Mouse (Mus musculus) CD8-positive naive resting alpha-beta T cell, adult 2 months (primary cell): Measurements from ENCODE around the gene Iqcf1.

ENCODE experiments used
- DNase-seq, 2 experiments: peaks; one replicate each; pipeline ENCODE4 v3.0.0; 2022; ENCODE audit warnings: low read depth in 2 of 2, low spot score in 2 of 2

Iqcf1 gene

GRCm38 (mm10) chr9:106499667-106500066 is at the start of gene Iqcf1:
Gene Iqcf1 (plus strand): TSS chr9:106499967.
- no peak for DNase-seq

GRCm38 (mm10) chr9:106450661-106451060 is 49.1 kb upstream of the Iqcf1 start:
- no peak for DNase-seq

GRCm38 (mm10) chr9:106451298-106451697 is 48.5 kb upstream of the Iqcf1 start:
- DNase-seq: no peak

GRCm38 (mm10) chr9:106451899-106452298 is 47.9 kb upstream of the Iqcf1 start:
- no peak for DNase-seq

- no peak for DNase-seq
Observed at GRCm38 (mm10) chr9:106452351-106452750, 47.4 kb upstream of the Iqcf1 start.

- no peak for DNase-seq
Observed at GRCm38 (mm10) chr9:106452821-106453220, 46.9 kb upstream of the Iqcf1 start.

- no peak for DNase-seq
Observed at GRCm38 (mm10) chr9:106453271-106454070, 46.3 kb upstream of the Iqcf1 start, which contains the start of gene Pcbp4. Gene Pcbp4 (plus strand): TSS chr9:106453291.

- DNase-seq: no peak
Observed at GRCm38 (mm10) chr9:106454071-106454761, 45.6 kb upstream of the Iqcf1 start.

GRCm38 (mm10) chr9:106454888-106455681 is 44.7 kb upstream of the Iqcf1 start:
- DNase-seq: no peak

- no peak for DNase-seq
Observed at GRCm38 (mm10) chr9:106456325-106457162, 43.2 kb upstream of the Iqcf1 start.

GRCm38 (mm10) chr9:106457163-106457559 is 42.6 kb upstream of the Iqcf1 start:
- no peak for DNase-seq

- no peak for DNase-seq
Observed at GRCm38 (mm10) chr9:106457920-106458319, 41.8 kb upstream of the Iqcf1 start.

GRCm38 (mm10) chr9:106459946-106460345 is 39.8 kb upstream of the Iqcf1 start:
- DNase-seq: no peak

GRCm38 (mm10) chr9:106460401-106461025 is 39.3 kb upstream of the Iqcf1 start:
- DNase-seq: no peak

GRCm38 (mm10) chr9:106461026-106461415 is 38.7 kb upstream of the Iqcf1 start:
- DNase-seq: no peak

- no peak for DNase-seq
Observed at GRCm38 (mm10) chr9:106461641-106462429, 37.9 kb upstream of the Iqcf1 start.

GRCm38 (mm10) chr9:106462430-106462800 is 37.4 kb upstream of the Iqcf1 start:
- DNase-seq: no peak

GRCm38 (mm10) chr9:106463122-106464063 is 36.4 kb upstream of the Iqcf1 start:
- DNase-seq: no peak
